Mouse (Mus musculus) ovary, postnatal 14 days (tissue): ENCODE data around the gene Gm13941.

Experiments
- DNase-seq: peaks from one replicate; pipeline ENCODE4 v3.0.0; 2022; ENCODE audit warnings: low spot score

The Gm13941 gene

GRCm38 (mm10) chr2:111105882-111106281 lies at the start of gene Gm13941:
Gene Gm13941 (minus strand): TSS chr2:111105982.
- DNase-seq, result no peak

DNA sequence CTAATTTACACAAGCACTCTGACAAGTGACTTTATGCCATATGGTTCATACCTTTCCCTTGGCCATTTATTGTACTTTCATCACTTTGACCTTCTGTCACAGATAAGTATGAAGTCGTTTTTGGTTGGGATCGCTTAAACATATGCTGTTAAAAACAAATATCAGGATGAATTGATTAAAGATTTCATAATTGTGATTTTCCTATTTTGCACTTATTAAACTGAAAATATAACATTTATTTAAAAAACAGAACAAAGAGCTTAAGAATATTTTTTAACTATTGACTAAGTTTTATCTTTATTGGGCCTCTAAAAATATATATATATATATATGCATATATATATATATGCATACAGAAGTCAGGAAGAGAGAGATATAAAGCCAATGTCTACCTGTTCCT lies 47.1 kb upstream of the Gm13941 start, which contains the start of gene Gm15130:
TSS of gene Gm15130 (minus strand) at position 101 of the 400 bp plus-strand sequence.
- DNase-seq, result no peak

DNA sequence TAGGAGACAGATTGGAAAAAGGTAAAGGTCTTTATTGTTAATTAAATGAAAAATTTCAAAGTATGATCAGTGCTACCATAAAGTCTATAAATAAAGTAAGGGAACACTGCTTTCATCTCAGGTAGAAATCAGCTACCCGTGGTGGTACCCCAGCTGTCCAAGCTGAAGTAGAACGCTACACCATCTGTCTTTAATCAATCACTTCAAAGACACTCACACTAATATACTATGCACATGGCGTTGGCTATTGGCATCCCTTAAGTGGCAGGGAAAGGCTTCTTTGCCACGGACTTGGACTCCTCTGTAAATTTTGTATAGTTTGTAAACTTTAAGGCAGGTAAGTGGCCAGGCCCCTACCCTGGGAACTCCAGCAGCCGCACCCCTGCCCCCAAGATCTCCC lies 30.0 kb upstream of the Gm13941 start:
- DNase-seq, result no peak

GRCm38 (mm10) chr2:111058586-111059261 lies 47.1 kb downstream of the Gm13941 start:
- DNase-seq, result no peak
